Mouse (Mus musculus) olfactory bulb, adult 2 months (tissue): ENCODE data around the gene Asic2. TPM values are rescaled to one million over a fixed set of nuclear protein-coding genes. Genes with fewer than 3 reads are reported as not detected.

Experiments
- H3K27ac ChIP-seq: fragments of 200-500 bp; 2 replicates; pipeline ENCODE4 v1.5.1; 2012; ENCODE audit warnings: low read depth, low read length; ENCODE audit not compliant: insufficient read depth
- H3K4me1 ChIP-seq: fragments of 200-500 bp; 2 replicates; pipeline ENCODE4 v1.6.1; 2012; ENCODE audit warnings: low read length; ENCODE audit not compliant: control insufficient read depth, insufficient read depth
- H3K4me3 ChIP-seq: fragments of 200-500 bp; 2 replicates; pipeline ENCODE4 v1.5.1; 2012; ENCODE audit warnings: mild to moderate bottlenecking, low read depth, low read length, moderate library complexity; ENCODE audit not compliant: insufficient read depth
- CTCF ChIP-seq: fragments of 200-500 bp; IDR thresholded peaks from 2 replicates; pipeline ENCODE4 v1.5.1; 2012; ENCODE audit warnings: low read depth, mild to moderate bottlenecking, low read length, moderate library complexity; ENCODE audit not compliant: insufficient read depth
- POLR2A ChIP-seq: fragments of 200-500 bp; IDR thresholded peaks from 2 replicates; pipeline ENCODE4 v1.6.1; 2012; ENCODE audit warnings: mild to moderate bottlenecking, low read depth, low read length, moderate library complexity; ENCODE audit not compliant: insufficient read depth
- WGBS: fragments of 180-500 bp; shearing (Covaris S2); methylation state at CpG from one replicate; pipeline ENCODE4 v1.1.7; 2018; 5-methylcytosine and 5-hydroxymethylcytosine counted together
- polyA plus RNA-seq: library from polyadenylated mRNA; stranded (reverse); fragments of >200 nt; gene quantifications from 2 replicates; pipeline ENCODE4 v1.2.4, GENCODE M21; 2012; ENCODE audit warnings: low replicate concordance; ENCODE audit not compliant: missing spikeins, insufficient read depth, insufficient read length

The Asic2 gene
- polyA plus RNA-seq, 1 experiment, result not detected

DNA sequence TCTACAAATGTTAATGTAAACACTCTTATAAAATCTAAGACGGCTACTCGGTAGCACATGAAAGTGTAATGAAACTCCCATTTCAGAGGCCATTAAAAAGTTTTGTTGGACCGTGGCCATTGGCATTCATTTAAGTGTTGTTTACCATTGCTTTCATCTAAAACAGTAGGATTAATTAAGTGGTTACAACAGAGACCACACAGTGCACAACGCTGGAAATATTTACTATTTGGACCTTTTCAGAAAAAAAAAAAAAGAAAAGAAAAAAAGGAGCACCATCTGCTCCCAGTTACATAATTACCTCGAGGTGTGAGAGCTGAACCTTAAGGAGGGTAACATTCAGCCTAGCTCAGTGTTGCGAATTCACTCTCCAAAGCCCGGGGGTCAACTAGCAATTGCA lies 1122.8 kb downstream of the Asic2 start:
- no peaks in the 10 kb centered on the region for H3K4me1 ChIP-seq
- WGBS, result 54% methylated on average over 7 of the region's 7 CpGs
- H3K4me3 ChIP-seq, result no peak overlapping the region
- TF ChIP-seq CTCF (no peak), POLR2A (no peak)
- H3K27ac ChIP-seq, result no peak overlapping the region

GRCm38 (mm10) chr11:80843435-80843834 lies 1124.8 kb downstream of the Asic2 start:
- H3K4me3 ChIP-seq, result no peak overlapping the region
- 89% methylated on average over 2 of the region's 2 CpGs for WGBS
- TF ChIP-seq CTCF (no peak), POLR2A (no peak)
- no peaks in the 10 kb centered on the region for H3K4me1 ChIP-seq
- H3K27ac ChIP-seq, result no peak overlapping the region

- 79% methylated on average over 1 of the region's 1 CpGs for WGBS
- no peak overlapping the region for H3K4me3 ChIP-seq
- H3K27ac ChIP-seq, result no peak overlapping the region
- no peaks in the 10 kb centered on the region for H3K4me1 ChIP-seq
- TF ChIP-seq POLR2A, result no peak
- no peak for TF ChIP-seq CTCF
These were observed 1129.5 kb downstream of the Asic2 start for GRCm38 (mm10) chr11:80838724-80839123.

DNA sequence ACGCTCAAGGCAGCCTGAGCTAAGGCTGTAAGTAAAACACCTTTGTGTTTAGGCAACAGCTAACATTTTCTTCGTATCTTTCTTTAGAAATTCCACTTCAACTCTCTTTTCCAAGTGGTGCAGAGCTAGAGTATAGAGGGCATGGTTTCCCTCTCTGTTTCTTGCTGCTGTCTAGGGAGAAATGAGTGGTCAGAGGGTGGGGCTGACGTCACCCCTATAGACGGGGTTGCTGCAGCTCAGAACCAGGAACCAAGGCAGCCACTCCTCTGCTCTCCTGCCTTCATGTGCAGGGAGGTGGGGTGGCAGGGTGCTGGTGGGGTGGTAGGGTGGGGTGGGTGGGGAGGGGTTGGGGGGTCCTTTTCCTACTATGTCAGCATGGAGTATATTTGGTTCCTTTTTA lies 1132.4 kb downstream of the Asic2 start:
- TF ChIP-seq CTCF (no peak), POLR2A (no peak)
- H3K4me1 ChIP-seq, result 0 out of 2 replicates have a peak, but pooled peaks cover 2% of the 10 kb centered on the region
- H3K27ac ChIP-seq, result no peak overlapping the region
- WGBS, result 91% methylated on average over 4 of the region's 4 CpGs
- H3K4me3 ChIP-seq, result no peak overlapping the region

- H3K4me3 ChIP-seq, result no peak overlapping the region
- H3K27ac ChIP-seq, result no peak overlapping the region
- TF ChIP-seq POLR2A, result no peak
- TF ChIP-seq CTCF, result no peak
- WGBS, result 89% methylated on average over 2 of the region's 2 CpGs
- H3K4me1 ChIP-seq, result 0 out of 2 replicates have a peak, but pooled peaks cover 2% of the 10 kb centered on the region
These were observed 1132.9 kb downstream of the Asic2 start for GRCm38 (mm10) chr11:80835395-80835794.

Other genes with a start within 250 kb of the Asic2 start
- not detected in 2 replicates for gene 5530401A14Rik, start 107.8 kb downstream of the Asic2 start, polyA plus RNA-seq
- not detected in 2 replicates for gene Ccl2, start 67.1 kb upstream of the Asic2 start, polyA plus RNA-seq
- gene Gm17268, start 70.1 kb upstream of the Asic2 start, polyA plus RNA-seq, result not detected in 2 replicates
- not detected in 2 replicates for gene Ccl7, start 77.3 kb upstream of the Asic2 start, polyA plus RNA-seq
- not detected in 2 replicates for gene Ccl11, start 89.4 kb upstream of the Asic2 start, polyA plus RNA-seq
- not detected in 2 replicates for gene Ccl12, start 133.4 kb upstream of the Asic2 start, polyA plus RNA-seq
- not detected in 2 replicates for gene Ccl8, start 146.7 kb upstream of the Asic2 start, polyA plus RNA-seq